Mouse (Mus musculus) lung, embryonic 16.5 days (tissue): ENCODE results near the gene Mfsd11. TPM values are rescaled to one million over a fixed set of nuclear protein-coding genes. Genes with fewer than 3 reads are reported as not detected.

Experiments
- ATAC-seq: fragments of 200-750 bp; cut with Nextera tagmentation; 2 replicates; pipeline ENCODE4 v1.8.0; 2017; ENCODE audit warnings: low read depth, mild to moderate bottlenecking, moderate library complexity
- H3K27ac ChIP-seq: fragments of 300-500 bp; sonication (generic); 2 replicates; pipeline ENCODE4 v1.5.1; 2014; ENCODE audit warnings: mild to moderate bottlenecking, control low read depth, low read length
- H3K27me3 ChIP-seq: fragments of 300-500 bp; sonication (generic); 2 replicates; pipeline ENCODE4 v1.6.1; 2014; ENCODE audit warnings: low read depth, low read length, mixed read lengths; ENCODE audit not compliant: control insufficient read depth, insufficient read depth
- H3K36me3 ChIP-seq: fragments of 300-500 bp; sonication (generic); 2 replicates; pipeline ENCODE4 v1.6.1; 2014; ENCODE audit warnings: low read length; ENCODE audit not compliant: control insufficient read depth, insufficient read depth
- H3K4me1 ChIP-seq: fragments of 300-500 bp; sonication (generic); replicated peaks from 2 replicates; pipeline ENCODE4 v1.6.1; 2014; ENCODE audit warnings: low read length, mixed read lengths; ENCODE audit not compliant: control insufficient read depth, insufficient read depth
- H3K4me2 ChIP-seq: fragments of 300-500 bp; sonication (generic); 2 replicates; pipeline ENCODE4 v1.6.1; 2014; ENCODE audit warnings: low read depth, low read length, control low read depth
- H3K4me3 ChIP-seq: fragments of 300-500 bp; sonication (generic); 2 replicates; pipeline ENCODE4 v1.5.1; 2014; ENCODE audit warnings: mild to moderate bottlenecking, low read length, control low read depth
- H3K9ac ChIP-seq: fragments of 300-500 bp; sonication (generic); 2 replicates; pipeline ENCODE4 v1.6.1; 2014; ENCODE audit warnings: low read length, control low read depth
- H3K9me3 ChIP-seq: fragments of 300-500 bp; sonication (generic); 2 replicates; pipeline ENCODE4 v1.6.1; 2016; ENCODE audit warnings: low read length; ENCODE audit not compliant: control insufficient read depth
- WGBS: fragments of 180-500 bp; shearing (Covaris S2); extraction: QIAGEN DNeasy Blood & Tissue Kit; methylation state at CpG from one replicate; pipeline ENCODE4 v1.1.7; 2014; 5-methylcytosine and 5-hydroxymethylcytosine counted together
- polyA plus RNA-seq: library from polyadenylated mRNA; unstranded; fragments of >200 nt; fragmentation: Nextera tagmentation; extraction: Ambion mirVana; gene quantifications from 2 replicates; pipeline ENCODE4 v1.2.1, GENCODE M21; 2015

Gene Mfsd11
- polyA plus RNA-seq, 1 experiment from 2014 or later: 36.6 TPM

- 17% methylated on average over 6 of the region's 6 CpGs for WGBS
- H3K36me3 ChIP-seq: peaks cover 28% of the 10 kb centered on the region
These were observed 1.3 kb upstream of the Mfsd11 start for GRCm38 (mm10) chr11:116850833-116851477.

GRCm38 (mm10) chr11:116851576-116852290 is 507 bp upstream of the Mfsd11 start:
- Histone ChIP-seq H3K9me3 (no peaks in the 10 kb centered on the region), H3K36me3 (peaks cover 25% of the 10 kb centered on the region), H3K4me1 (peaks cover 18% of the 10 kb centered on the region), H3K4me2 (peak overlapping the region; percentile 80), H3K27me3 (no peaks in the 10 kb centered on the region), H3K9ac (peak overlapping the region; percentile 98), H3K4me3 (peak overlapping the region; percentile 97), H3K27ac (peak overlapping the region; percentile 100)
- no peak for ATAC-seq
- under 1% methylated on average over 29 of the region's 29 CpGs for WGBS

More at GRCm38 (mm10) chr11:116850833-116851477, 1.3 kb upstream of the Mfsd11 start:
- Histone ChIP-seq H3K4me2 (peak overlapping the region; percentile 80), H3K27ac (no peak overlapping the region), H3K4me1 (peaks cover 18% of the 10 kb centered on the region), H3K9me3 (no peaks in the 10 kb centered on the region), H3K9ac (peak overlapping the region; percentile 98), H3K27me3 (no peaks in the 10 kb centered on the region), H3K4me3 (peak overlapping the region; percentile 97)
- ATAC-seq: no peak

DNA sequence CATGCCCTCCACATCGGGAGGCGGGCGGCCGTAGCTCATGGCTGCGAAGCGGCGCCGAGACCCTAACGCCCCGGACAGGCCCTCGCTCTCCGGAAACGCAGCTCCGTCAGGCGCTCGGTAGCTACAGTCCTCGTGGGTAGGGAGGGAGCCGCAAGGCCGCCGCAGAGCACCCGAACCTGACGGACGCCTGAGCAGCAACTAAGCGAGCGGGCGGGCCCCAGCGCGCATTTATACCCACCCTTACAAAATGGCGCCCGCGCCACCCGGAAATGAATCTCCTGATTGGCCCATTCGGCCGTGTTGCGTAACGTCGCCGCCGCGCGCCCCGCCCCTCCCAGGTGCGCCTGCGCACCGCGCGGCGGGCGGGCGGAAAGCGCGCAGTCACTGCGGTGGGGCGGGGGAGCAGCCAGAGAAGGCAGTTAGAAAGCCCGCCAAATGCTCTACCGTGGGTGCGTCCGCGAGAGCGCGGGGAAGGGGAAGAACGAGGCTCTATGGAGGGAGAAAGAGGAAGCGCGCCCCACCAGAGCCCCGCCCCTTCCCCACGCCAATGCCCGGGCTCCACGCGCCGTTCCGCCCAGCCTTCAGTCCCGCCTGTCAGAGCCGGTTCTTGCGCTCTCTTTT is 761 bp downstream of the Mfsd11 start, which contains the start of gene Srsf2:
Gene Srsf2, minus strand, starts transcription at position 204 of the 621 bp plus-strand sequence.
- Histone ChIP-seq H3K27me3 (no peaks in the 10 kb centered on the region), H3K4me3 (peak within 1 kb of the TSS; percentile 97), H3K4me1 (peaks cover 18% of the 10 kb centered on the region), H3K4me2 (peak within 1 kb of the TSS; percentile 80), H3K9me3 (no peaks in the 10 kb centered on the region), H3K36me3 (peaks cover 24% of the 10 kb centered on the region), H3K27ac (peak within 1 kb of the TSS; percentile 100), H3K9ac (peak within 1 kb of the TSS; percentile 98)
- ATAC-seq: peak; percentile 90
- under 1% methylated on average over 53 of the region's 74 CpGs for WGBS

- H3K27me3 ChIP-seq: no peaks in the 10 kb centered on the region
- H3K9ac ChIP-seq: peak overlapping the region; percentile 98
- WGBS: 0% methylated on average over 36 of the region's 36 CpGs
- H3K36me3 ChIP-seq: peaks cover 18% of the 10 kb centered on the region
- no peaks in the 10 kb centered on the region for H3K9me3 ChIP-seq
- H3K27ac ChIP-seq: peak overlapping the region; percentile 100
- ATAC-seq: peak; percentile 90
- peak overlapping the region; percentile 58 for H3K4me2 ChIP-seq
- H3K4me3 ChIP-seq: peak overlapping the region; percentile 97
- H3K4me1 ChIP-seq: peaks cover 18% of the 10 kb centered on the region
These were observed 1.3 kb downstream of the Mfsd11 start for GRCm38 (mm10) chr11:116853512-116853928.

DNA sequence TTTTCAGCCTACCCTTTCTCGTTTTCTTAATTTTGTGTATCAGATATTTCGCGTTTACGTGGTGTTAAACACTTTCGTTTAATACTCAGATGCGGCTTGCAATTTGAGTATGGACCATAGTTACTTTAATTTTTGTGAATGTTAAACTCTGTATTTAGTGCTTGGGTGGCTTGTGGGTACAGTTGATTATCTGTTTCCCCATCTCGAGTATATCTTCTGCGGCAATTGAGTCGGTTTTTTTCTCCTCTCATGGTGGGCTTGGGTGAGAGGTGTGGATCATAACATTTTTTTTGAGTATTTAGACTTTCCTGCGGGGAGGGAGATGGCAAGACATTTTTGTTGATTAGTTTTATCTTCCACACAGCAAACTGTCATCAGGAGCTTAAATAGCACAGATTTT is 2.0 kb downstream of the Mfsd11 start:
- Histone ChIP-seq H3K27me3 (no peaks in the 10 kb centered on the region), H3K36me3 (peaks cover 14% of the 10 kb centered on the region), H3K9me3 (no peaks in the 10 kb centered on the region), H3K27ac (peak overlapping the region; percentile 100), H3K9ac (peak overlapping the region; percentile 98), H3K4me3 (peak overlapping the region; percentile 97), H3K4me1 (peaks cover 18% of the 10 kb centered on the region), H3K4me2 (peak overlapping the region; percentile 58)
- ATAC-seq: no peak
- 24% methylated on average over 10 of the region's 10 CpGs for WGBS

GRCm38 (mm10) chr11:116857183-116857850 is 5.1 kb downstream of the Mfsd11 start:
- 60% methylated on average over 12 of the region's 12 CpGs for WGBS
- peaks cover 14% of the 10 kb centered on the region for H3K36me3 ChIP-seq

GRCm38 (mm10) chr11:116864444-116864843 is 12.2 kb downstream of the Mfsd11 start:
- H3K9ac ChIP-seq: no peak overlapping the region
- H3K27ac ChIP-seq: no peak overlapping the region
- H3K4me2 ChIP-seq: no peak overlapping the region

More at GRCm38 (mm10) chr11:116857183-116857850, 5.1 kb downstream of the Mfsd11 start:
- Histone ChIP-seq H3K4me2 (no peak overlapping the region), H3K4me3 (no peak overlapping the region), H3K9ac (no peak overlapping the region), H3K27me3 (no peaks in the 10 kb centered on the region), H3K9me3 (no peaks in the 10 kb centered on the region), H3K4me1 (peaks cover 10% of the 10 kb centered on the region; the same call in 1 of the 2 replicates), H3K27ac (no peak overlapping the region)
- ATAC-seq: no peak

DNA sequence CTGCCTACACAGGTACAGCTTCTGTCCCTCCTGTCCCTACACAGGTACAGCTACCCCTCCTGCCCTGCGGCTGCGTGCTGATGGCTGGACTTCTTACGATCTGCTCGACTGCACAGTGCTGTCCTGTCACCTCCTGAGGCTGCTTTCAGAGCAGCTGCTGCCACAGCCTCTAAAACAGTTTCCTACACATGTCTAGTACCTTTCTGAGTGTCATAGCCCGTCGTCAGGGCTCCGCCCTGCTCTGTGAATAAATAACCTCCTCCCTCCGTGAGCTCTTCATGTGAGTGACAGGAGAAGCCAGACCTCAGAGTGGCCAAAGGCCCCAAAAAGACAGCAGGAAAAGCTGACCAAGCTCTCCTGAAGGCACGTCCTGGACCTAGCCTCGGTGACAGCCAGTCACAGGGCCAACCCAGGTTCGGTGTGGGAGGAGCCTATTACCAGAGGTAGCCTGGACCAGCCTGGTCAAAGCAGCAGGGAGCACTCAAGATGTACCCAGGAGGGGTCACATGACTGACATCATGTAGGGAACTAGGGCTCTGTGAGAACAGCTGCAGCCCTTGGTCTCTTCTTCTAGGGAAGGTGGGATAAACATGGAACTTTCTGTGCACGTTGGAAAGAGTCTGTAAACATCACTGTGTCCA is 13.8 kb downstream of the Mfsd11 start:
- peaks cover 13% of the 10 kb centered on the region for H3K36me3 ChIP-seq
- H3K27me3 ChIP-seq: no peaks in the 10 kb centered on the region
- 0 out of 2 replicates have a peak, but pooled peaks cover 2% of the 10 kb centered on the region for H3K4me1 ChIP-seq
- no peak overlapping the region for H3K27ac ChIP-seq
- no peak overlapping the region for H3K4me2 ChIP-seq
- no peak overlapping the region for H3K4me3 ChIP-seq
- no peak overlapping the region for H3K9ac ChIP-seq
- ATAC-seq: no peak
- no peaks in the 10 kb centered on the region for H3K9me3 ChIP-seq
- 62% methylated on average over 12 of the region's 12 CpGs for WGBS

More at GRCm38 (mm10) chr11:116864444-116864843, 12.2 kb downstream of the Mfsd11 start:
- H3K36me3 ChIP-seq: peaks cover 17% of the 10 kb centered on the region
- ATAC-seq: no peak
- H3K4me1 ChIP-seq: 0 out of 2 replicates have a peak, but pooled peaks cover 2% of the 10 kb centered on the region
- no peaks in the 10 kb centered on the region for H3K9me3 ChIP-seq
- WGBS: 41% methylated on average over 10 of the region's 10 CpGs
- no peak overlapping the region for H3K4me3 ChIP-seq
- H3K27me3 ChIP-seq: no peaks in the 10 kb centered on the region
